Mouse (Mus musculus) brain, embryonic 14.5 days (tissue): ENCODE results near the gene Vegfa.

Experiments used
- CTCF ChIP-seq: fragments of 200-500 bp; IDR thresholded peaks from 2 replicates; pipeline ENCODE4 v1.5.1; 2012; ENCODE audit warnings: inconsistent platforms, mild to moderate bottlenecking, moderate library complexity, borderline replicate concordance; ENCODE audit not compliant: insufficient read depth, insufficient read length; ENCODE audit errors: extremely low read depth
- POLR2A ChIP-seq: fragments of 200-500 bp; IDR thresholded peaks from 2 replicates; pipeline ENCODE4 v1.6.1; 2012; ENCODE audit warnings: mild to moderate bottlenecking, inconsistent platforms, borderline replicate concordance; ENCODE audit not compliant: poor library complexity, insufficient read depth, insufficient read length, severe bottlenecking; ENCODE audit errors: extremely low read depth

DNA sequence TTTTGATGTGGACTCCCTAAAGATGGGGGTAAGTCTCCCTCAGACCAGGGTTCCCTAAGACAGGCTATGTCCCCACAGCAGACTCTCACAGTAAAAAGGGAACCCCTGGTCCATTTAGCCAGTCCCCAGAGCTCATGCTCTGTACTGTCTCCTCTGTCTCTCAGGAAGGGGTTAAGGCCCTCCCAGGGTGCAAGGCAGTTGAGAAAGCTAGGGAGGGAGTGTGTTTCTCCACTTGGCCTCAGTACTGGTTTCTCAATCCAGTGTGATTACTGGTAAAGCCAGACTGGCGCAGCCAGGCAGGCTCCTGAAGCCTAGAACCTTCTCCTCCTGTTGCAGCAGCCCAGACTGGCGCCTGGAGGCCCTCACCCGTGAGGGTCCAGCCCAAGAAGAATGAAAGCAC, 26.7 kb downstream of the Vegfa start:
- TF ChIP-seq POLR2A = no peak
- no peak for TF ChIP-seq CTCF
